Mouse (Mus musculus): ENCODE results near the gene Bcor.

Gene Bcor

DNA sequence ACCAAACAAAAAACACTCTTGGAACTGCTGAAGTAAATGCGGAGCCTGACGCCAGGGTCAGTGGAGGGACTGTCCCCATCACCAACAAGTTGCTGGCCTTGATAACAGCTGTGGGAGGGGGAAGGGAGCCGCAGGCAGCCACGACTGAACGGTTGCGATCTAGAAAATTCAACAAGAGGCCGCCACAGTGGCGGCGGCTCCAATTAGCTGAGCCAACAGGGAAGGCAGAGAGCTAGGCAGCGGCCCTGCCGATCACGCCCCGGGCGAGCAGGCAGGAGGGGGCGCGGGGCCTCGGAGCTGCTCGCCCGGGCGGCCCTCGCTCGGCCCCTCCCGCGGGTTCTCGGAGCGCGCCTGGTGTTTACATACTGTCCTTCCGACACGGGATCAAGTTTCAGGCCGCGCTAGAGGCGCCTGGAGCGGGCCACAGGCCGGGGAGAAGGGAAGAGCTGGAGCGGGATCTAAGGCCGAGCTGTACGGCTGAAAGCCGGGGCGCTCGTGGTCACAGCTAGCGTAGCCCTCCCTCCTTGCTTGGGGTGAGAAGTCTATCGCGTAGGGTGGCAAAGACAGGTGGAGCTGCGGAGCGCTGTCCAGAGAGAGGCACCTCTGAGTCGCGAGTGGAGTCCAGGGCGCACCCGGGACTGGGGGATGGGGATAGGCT is 26.8 kb downstream of the Bcor start:
- CTCF ChIA-PET: interaction anchor here in 1 of 4 experiments (0.6 to 0.9 kb wide), 2 partner anchors 27 to 47 kb away, joined by 3 read pairs; partner anchors contain the start of gene Bcor
- POLR2A ChIA-PET: interaction anchor here in 3 of 4 experiments (0.6 to 4.3 kb wide), 16 partner anchors 8 to 207 kb away, joined by 3 to 24 read pairs (median 4); no protein-coding TSS in a partner anchor

DNA sequence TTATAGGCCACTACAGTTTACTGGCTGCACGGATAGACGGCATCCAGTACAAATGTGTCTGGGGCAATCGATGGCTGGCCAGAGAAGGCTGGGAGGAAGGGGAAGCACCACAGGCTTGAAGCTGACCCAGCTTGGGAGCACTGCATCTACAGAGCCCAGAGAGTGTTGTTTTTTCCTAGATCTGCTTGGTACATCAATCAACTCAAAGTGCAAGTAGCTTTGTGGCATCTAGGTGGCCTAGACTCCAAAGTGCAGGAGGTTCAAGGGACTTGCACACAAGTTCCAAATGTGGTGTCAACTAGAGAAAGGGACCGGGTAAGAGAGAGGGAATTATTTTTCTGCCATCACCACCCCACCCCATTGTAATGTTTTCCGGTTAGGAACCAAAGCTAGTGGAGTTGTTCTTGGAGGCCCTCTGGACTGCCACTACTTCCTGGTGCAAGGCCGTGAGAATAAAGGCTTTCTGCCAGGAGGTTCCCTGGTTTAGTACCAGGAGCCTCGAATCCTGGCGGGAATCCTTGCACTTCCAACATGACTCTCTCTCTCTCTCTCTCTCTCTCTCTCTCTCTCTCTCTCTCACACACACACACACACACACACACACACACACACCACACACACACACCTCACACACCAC is 27.5 kb downstream of the Bcor start:
- CTCF ChIA-PET: interaction anchor here in 1 of 4 experiments (0.6 to 0.9 kb wide), 2 partner anchors 27 to 46 kb away, joined by 3 read pairs; partner anchors contain the start of gene Bcor
- POLR2A ChIA-PET: interaction anchor here in 2 of 4 experiments (0.6 to 4.3 kb wide), 7 partner anchors 9 to 86 kb away, joined by 3 to 24 read pairs (median 4); no protein-coding TSS in a partner anchor

GRCm38 (mm10) chrX:12129828-12130809 is 30.0 kb downstream of the Bcor start:
- CTCF ChIA-PET: interaction anchor here in 1 of 4 experiments (0.7 kb wide), 1 partner anchor 409 kb away, joined by 4 read pairs; no protein-coding TSS in a partner anchor
- POLR2A ChIA-PET: interaction anchor here in 2 of 4 experiments (0.7 to 1.2 kb wide), 3 partner anchors 23 to 50 kb away, joined by 3 to 4 read pairs (median 3); no protein-coding TSS in a partner anchor

DNA sequence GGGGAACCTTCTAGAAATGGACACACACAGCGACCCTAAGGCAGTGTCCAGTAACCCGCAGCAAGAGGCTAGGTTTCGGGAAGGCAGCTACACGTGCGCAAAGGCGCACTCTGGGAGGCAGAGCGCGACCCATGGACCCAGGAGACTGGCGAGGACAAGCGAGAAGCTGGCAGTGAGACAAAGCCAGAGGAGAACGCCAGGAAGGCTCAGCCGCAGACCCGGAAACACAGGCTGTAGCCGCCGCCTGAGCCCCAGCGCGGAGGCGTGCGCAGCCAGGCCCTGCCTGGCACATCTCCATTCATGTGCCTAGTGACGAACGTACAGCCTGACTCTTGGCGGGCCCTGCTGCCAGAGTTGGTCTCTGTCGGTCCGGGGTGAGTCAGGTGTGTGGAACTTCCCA is 30.9 kb downstream of the Bcor start:
- ChIA-PET POLR2A (interaction anchor here in 2 of 4 experiments (0.7 to 1.2 kb wide), 3 partner anchors 24 to 49 kb away, joined by 3 to 4 read pairs (median 3); no protein-coding TSS in a partner anchor), CTCF (no interaction called here)

DNA sequence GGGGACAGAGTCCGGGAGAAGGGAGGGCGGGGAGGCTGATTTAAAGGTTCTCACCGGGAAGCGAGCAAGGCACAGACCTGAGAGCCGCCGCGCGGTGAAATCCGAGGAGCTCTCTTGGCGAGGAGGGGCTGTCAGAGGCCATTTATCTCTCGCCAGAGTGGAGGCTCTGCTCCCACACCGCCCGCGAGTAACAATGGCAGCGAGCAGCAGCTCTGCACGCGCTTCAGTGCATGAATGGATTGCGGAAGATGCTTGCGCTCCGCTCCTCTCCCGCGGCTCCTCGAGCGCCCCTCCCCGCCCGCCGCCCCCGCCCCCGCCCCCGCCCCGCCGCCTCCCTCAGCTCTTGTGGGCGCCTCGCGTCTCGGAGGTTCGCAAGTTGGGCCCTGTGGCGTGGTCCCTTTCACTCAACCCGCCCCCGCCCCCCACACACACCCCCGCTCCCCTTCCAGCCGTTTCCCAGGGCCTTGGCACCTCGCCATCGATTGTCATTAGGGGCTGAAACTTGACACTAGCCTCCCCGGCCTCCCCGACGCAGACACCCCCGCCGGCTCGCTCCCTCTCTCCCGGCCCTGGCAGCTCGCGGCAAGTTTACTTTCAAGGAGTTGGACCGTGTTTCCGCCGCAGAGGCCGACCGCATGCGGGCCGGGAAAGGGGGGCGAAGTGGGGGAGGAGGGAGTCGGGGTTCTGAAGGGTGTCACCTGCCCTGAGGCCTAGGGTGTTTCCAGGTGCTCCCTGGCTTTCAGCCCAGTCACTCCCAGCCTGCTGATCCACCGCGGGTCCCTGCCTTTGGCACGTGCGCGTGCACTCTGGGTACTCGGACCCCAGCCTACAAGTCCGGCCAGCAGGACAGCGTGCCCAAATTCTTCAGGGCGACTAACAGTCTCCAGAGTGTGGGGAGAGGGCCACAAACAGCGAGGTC is 31.7 kb downstream of the Bcor start:
- POLR2A ChIA-PET: interaction anchor here in 3 of 4 experiments (0.5 to 1.0 kb wide), 4 partner anchors 11 to 154 kb away, joined by 3 to 4 read pairs (median 3); no protein-coding TSS in a partner anchor

GRCm38 (mm10) chrX:12127799-12128164 is 32.4 kb downstream of the Bcor start:
- ChIA-PET POLR2A (interaction anchor here in 2 of 4 experiments (0.6 to 1.0 kb wide), 2 partner anchors 11 to 24 kb away, joined by 3 to 4 read pairs; no protein-coding TSS in a partner anchor), CTCF (no interaction called here)

More for the DNA sequence above, 31.7 kb downstream of the Bcor start:
- CTCF ChIA-PET: interaction anchor here in 2 of 4 experiments (0.6 to 0.7 kb wide), 2 partner anchors 12 to 216 kb away, joined by 3 read pairs; no protein-coding TSS in a partner anchor

DNA sequence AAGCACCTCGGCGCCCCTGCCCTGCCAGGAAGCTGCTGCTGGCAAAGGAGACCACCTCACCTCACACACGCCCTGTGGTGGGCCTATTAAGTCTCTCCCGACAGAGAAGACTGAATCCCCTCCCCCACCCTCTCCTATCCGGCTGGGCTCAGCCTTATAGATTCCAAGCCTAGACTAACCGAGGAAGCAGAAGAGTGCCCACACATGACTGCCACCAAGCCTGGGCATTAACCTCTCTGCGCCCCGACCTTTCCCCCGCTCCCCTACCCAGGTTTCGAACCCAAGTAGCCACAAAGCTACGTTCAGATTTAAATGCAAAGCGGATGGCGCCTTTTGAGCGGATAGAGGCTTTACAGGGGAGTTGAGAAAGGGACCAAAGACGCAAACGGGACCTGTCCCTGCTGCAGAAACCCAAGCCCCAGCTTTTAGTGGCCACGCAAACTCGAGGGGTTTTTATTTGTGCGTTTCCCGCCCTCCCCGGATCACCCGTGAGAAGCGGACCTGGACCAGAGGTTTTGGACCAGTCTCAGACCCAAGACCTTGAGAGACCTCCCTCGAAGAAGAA is 33.0 kb downstream of the Bcor start:
- CTCF ChIA-PET: no interaction called here
- POLR2A ChIA-PET: interaction anchor here in 1 of 4 experiments (1.0 to 1.3 kb wide), 2 partner anchors 11 to 25 kb away, joined by 3 to 4 read pairs; no protein-coding TSS in a partner anchor

DNA sequence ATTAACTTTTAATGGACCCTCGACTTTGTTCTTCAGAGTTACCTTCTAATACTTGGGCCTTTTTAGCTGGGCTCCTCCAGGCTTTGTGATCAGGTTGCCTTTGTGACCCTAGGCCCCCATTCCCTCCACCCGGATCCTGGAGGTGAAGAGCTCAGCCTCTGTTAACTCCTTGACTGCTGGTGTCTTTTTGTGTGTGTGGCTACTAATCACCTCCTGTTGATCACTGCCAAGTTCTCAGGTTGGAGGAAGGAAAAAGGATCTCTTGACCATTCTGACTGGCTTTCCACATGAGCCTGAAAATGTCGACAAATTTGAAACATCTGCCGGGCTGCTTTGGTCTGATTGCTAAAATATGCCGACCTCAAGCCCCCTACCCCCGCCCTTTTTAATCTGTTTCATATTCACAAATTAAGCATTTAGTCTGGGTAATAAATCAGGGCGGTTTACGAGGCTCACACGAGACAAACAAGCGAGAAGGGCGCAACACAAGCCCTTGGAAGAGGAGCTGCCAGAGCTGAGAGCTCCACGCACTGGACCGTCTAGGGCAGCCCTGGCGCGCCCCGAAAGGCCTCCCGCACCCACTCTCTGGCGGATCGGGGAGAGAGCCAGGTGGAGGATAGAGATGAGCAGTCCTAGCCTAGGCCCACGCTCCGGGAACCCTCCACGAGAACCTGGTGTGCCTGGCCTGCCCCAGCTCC is 33.6 kb downstream of the Bcor start:
- POLR2A ChIA-PET: interaction anchor here in 1 of 4 experiments (1.3 kb wide), 1 partner anchor 11 kb away, joined by 3 read pairs; no protein-coding TSS in a partner anchor

GRCm38 (mm10) chrX:12124571-12124970 is 35.6 kb downstream of the Bcor start:
- CTCF ChIA-PET: no interaction called here
- POLR2A ChIA-PET: interaction anchor here in 3 of 4 experiments (0.6 to 3.9 kb wide), 11 partner anchors 9 to 416 kb away, joined by 3 to 24 read pairs (median 3); partner anchors contain the start of gene Bcor (in 1 of the 3)

More for the DNA sequence above, 33.6 kb downstream of the Bcor start:
- CTCF ChIA-PET: no interaction called here

DNA sequence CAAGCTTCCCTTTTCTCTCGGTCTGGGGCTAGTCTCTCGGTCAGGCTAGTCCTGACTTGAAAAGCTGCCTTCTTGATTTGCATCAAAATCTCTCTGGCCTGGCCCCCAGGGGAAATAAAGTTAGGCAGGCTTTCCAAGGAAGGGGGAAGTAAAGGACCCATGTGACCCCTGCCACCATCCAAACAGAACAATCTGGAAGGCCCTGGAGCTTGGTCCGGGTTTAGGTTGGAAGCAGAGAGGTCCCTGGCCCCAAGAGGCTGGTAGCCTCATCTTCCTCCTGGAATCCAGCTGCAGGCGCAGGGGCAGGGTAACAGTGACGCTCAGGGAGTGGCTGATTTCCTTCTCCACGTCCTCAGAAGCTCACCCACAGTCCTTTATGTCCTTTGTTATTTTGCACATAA is 36.5 kb downstream of the Bcor start:
- POLR2A ChIA-PET: interaction anchor here (0.6 to 3.9 kb wide), 23 partner anchors 10 to 1084 kb away, joined by 3 to 24 read pairs (median 3); partner anchors contain the start of gene Bcor (in 1 of the 4)
- CTCF ChIA-PET: no interaction called here

- CTCF ChIA-PET: interaction anchor here in 1 of 4 experiments (0.9 kb wide), 1 partner anchor 9 kb away, joined by 4 read pairs; no protein-coding TSS in a partner anchor
- POLR2A ChIA-PET: interaction anchor here (0.5 to 3.9 kb wide), 18 partner anchors 11 to 1085 kb away, joined by 3 to 24 read pairs (median 3); no protein-coding TSS in a partner anchor
Measured at GRCm38 (mm10) chrX:12122594-12123331, 37.4 kb downstream of the Bcor start.

- POLR2A ChIA-PET: no interaction called here
Measured at GRCm38 (mm10) chrX:12119476-12119875, 40.7 kb downstream of the Bcor start.

DNA sequence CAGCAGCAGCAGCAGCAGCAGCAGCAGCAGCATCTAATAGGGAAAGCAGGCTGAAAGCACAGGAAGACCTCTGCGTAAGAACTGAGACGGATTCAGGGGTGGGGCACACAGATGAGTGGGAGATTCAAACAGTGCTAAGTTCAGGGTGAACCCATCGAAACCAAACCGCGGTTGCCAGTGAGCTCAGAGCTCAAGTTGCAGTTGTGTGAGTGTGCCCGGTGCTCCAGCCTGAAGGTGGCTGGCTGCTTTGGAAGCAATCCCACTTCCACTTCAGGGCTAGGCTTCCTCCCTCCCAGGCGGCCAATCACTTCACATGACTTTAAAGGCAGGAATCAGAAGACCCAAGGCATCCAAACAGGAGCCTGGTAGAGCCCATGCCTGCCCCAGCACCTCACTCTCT is 44.0 kb downstream of the Bcor start:
- CTCF ChIA-PET: no interaction called here
- POLR2A ChIA-PET: interaction anchor here in 1 of 4 experiments (1.1 to 1.6 kb wide), 2 partner anchors 11 to 26 kb away, joined by 3 read pairs; no protein-coding TSS in a partner anchor

More at GRCm38 (mm10) chrX:12119476-12119875, 40.7 kb downstream of the Bcor start:
- CTCF ChIA-PET: no interaction called here

GRCm38 (mm10) chrX:12112166-12112565 is 48.0 kb downstream of the Bcor start:
- ChIA-PET CTCF (no interaction called here), POLR2A (no interaction called here)

DNA sequence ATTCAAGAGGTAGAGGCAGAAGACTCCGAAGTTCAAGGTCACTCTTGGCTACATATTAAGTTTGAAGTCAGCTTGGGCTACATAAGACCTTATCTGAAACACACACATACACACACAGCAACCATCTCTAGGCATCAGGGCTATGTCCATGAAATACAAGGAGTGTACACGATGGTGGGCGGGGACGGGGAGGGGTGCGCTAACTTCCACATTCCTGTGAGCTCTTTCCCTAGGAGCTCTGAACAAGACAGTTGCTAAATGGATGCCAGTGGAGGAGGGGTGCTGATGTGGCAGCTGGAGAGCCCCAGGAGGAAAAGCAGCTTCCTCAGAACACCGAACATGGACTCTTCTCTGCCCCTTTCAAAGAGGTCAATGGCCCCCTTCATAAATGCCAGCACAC is 49.6 kb downstream of the Bcor start:
- CTCF ChIA-PET: no interaction called here
- POLR2A ChIA-PET: interaction anchor here in 1 of 4 experiments (0.8 kb wide), 1 partner anchor 20 kb away, joined by 3 read pairs; no protein-coding TSS in a partner anchor

GRCm38 (mm10) chrX:12105358-12105757 is 54.8 kb downstream of the Bcor start:
- ChIA-PET POLR2A (interaction anchor here in 1 of 4 experiments (0.7 kb wide), 1 partner anchor 9 kb away, joined by 3 read pairs; no protein-coding TSS in a partner anchor), CTCF (no interaction called here)
